Mouse (Mus musculus): ENCODE data around the gene Gm37240. TPM values are rescaled to one million over a fixed set of nuclear protein-coding genes. Genes with fewer than 3 reads are reported as not detected.

The Gm37240 gene
- polyA plus RNA-seq, 1 experiment from 2014 or later = 0.48 TPM

DNA sequence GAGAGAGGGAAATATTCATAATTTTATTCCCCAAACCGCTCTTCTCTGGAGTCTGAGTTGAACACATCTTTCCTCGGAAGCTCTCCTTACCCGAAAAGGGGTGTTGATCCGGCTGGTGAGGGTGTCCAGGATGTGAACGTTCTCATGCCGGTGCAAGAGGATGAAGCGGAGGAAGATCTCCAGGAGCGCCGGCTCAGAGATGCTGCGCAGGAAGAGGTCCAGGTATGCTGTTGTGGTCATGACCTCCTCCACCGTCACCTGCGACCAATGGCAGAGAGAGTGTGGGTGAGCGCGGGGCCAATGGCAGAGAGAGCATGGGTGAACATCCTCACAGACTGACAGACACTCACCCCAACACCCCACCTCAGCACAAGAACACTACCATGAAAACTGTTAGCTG is 199.0 kb downstream of the Gm37240 start:
- Histone ChIP-seq H3K4me2 (no peak overlapping the region), H3K27ac (no peak overlapping the region), H3K4me1 (no peaks in the 10 kb centered on the region), H3K36me3 (ENCODE audit: poor library complexity, severe bottlenecking) (no peaks in the 10 kb centered on the region), H3K4me3 (no peak overlapping the region), H3K27me3 (no peaks in the 10 kb centered on the region), H3K9me3 (replicated peaks) (no peaks in the 10 kb centered on the region), H3K9ac (no peak overlapping the region)
- no peak for ATAC-seq
- WGBS = 94% methylated on average over 14 of the region's 14 CpGs

DNA sequence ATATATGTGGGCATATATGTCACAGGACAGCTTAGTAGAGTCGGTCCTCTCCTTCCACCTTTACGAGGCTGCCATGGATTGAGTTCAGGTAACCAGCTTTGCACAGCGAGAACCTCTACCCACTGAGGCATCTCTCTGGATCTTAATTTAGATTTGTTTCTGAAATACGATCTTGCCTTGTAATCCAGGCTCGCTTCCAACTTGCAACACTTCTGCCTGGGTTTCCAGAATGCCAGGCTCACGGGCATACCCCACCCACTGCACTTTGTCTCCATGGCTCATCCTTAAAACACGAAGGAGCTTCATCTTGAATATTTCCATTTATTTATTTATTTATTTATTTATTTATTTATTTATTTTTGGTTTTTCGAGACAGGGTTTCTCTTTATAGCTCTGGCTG is 202.0 kb downstream of the Gm37240 start:
- no peaks in the 10 kb centered on the region for H3K9me3 ChIP-seq (replicated peaks)
- H3K27ac ChIP-seq = no peak overlapping the region
- H3K4me3 ChIP-seq = no peak overlapping the region
- no peak overlapping the region for H3K9ac ChIP-seq
- no peaks in the 10 kb centered on the region for H3K27me3 ChIP-seq
- no peaks in the 10 kb centered on the region for H3K36me3 ChIP-seq (ENCODE audit: poor library complexity, severe bottlenecking)
- H3K4me2 ChIP-seq = no peak overlapping the region
- no peak for ATAC-seq
- WGBS = 94% methylated on average over 8 of the region's 8 CpGs
- H3K4me1 ChIP-seq = no peaks in the 10 kb centered on the region

DNA sequence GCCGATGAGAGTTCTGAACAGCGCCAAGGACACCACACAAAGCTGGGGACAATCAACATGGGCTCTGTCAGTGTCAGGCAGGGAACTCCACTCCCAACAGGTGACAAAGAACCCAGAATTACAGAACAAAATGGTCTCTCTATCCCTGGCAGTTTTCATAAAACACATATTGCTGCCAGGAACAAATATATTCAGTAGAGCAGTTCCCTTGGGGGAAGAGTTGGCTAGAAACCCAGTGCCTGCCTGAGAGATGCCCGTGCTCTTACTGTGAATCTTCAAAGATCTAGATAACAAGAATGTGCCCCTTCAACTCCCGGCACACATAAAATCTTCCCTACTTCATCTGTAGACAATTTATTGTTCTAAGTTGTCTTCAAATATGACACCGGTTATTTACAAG is 203.7 kb downstream of the Gm37240 start:
- Histone ChIP-seq H3K4me3 (no peak overlapping the region), H3K9ac (no peak overlapping the region), H3K27me3 (0 out of 2 replicates have a peak, but pooled peaks cover 3% of the 10 kb centered on the region), H3K9me3 (replicated peaks) (no peaks in the 10 kb centered on the region), H3K27ac (no peak overlapping the region), H3K4me1 (no peaks in the 10 kb centered on the region), H3K36me3 (ENCODE audit: poor library complexity, severe bottlenecking) (no peaks in the 10 kb centered on the region), H3K4me2 (no peak overlapping the region)
- no peak for ATAC-seq
- 93% methylated on average over 5 of the region's 5 CpGs for WGBS

DNA sequence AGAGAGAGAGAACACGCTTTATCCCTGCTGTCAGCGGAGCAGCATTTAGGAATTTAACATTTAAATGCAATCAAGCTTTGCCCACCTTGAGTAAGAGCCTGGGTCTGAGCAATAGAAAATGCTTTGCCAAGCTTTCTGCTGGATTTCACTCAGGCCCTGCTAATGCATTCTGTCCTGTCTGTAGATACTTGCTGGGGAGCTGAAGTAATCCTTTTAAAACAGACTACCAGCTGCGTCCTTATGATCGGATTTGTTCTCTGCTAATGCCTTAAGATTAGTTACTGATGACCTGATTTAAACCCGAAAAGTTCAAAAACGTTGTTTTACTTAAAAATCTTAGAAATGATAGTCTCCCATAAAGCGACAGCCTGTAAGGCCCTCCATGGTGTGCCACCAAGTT is 206.2 kb downstream of the Gm37240 start:
- Histone ChIP-seq H3K9me3 (replicated peaks) (no peaks in the 10 kb centered on the region), H3K27ac (no peak overlapping the region), H3K27me3 (0 out of 2 replicates have a peak, but pooled peaks cover 3% of the 10 kb centered on the region), H3K9ac (no peak overlapping the region), H3K4me3 (no peak overlapping the region), H3K4me2 (no peak overlapping the region), H3K36me3 (ENCODE audit: poor library complexity, severe bottlenecking) (no peaks in the 10 kb centered on the region), H3K4me1 (no peaks in the 10 kb centered on the region)
- WGBS = 40% methylated on average over 7 of the region's 7 CpGs
- ATAC-seq = no peak

DNA sequence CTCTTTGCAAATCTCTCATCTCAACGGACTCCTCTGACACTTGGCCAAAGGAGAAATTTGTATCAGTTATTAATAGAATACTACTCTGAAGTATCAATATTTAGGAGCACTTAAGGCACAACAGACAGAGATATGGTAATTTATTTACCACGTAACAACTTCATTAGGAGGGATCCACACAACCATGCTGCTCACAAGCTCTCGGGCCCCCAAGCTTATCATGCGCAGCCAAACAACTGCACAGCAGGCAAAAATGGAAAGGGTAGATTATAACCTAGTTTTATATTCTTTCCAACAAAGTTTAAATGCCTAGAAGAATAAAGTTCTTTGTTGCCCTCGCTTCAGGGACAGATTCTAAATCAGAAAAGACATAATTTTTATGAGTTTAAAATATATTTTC is 207.4 kb downstream of the Gm37240 start:
- H3K4me2 ChIP-seq = no peak overlapping the region
- H3K4me1 ChIP-seq = no peaks in the 10 kb centered on the region
- no peak overlapping the region for H3K9ac ChIP-seq
- H3K4me3 ChIP-seq = no peak overlapping the region
- no peak for ATAC-seq
- 84% methylated on average over 5 of the region's 5 CpGs for WGBS
- H3K9me3 ChIP-seq (replicated peaks) = no peaks in the 10 kb centered on the region
- no peak overlapping the region for H3K27ac ChIP-seq
- H3K27me3 ChIP-seq = 0 out of 2 replicates have a peak, but pooled peaks cover 3% of the 10 kb centered on the region
- no peaks in the 10 kb centered on the region for H3K36me3 ChIP-seq (ENCODE audit: poor library complexity, severe bottlenecking)

DNA sequence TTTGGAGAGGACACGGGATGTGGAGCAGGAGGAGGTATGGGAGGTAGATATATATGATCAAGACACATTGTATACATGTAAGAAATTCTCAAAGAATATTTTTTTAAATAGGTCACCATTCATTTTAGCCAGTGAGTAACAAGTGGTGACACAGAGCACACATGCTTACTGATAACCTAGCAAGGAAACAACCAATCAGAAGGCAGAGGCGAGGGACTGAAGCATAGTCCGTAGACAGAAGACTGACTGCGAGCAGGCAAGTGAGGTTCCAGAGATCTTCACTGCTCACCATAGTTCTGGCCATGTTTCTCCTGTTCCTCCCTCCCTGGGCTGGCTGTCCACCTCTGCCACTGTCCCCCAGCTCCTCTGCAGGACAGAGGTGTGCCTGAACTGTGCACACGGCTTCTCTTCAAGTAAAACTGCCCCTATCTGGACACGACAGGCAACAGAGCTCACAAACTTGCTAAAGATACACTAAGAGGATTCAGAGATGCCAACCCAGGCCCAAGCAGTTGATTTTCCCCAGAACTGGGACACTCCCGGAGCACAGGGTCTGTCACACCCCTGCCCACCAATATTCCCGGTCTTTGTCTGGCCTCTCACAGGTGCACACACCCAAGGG is 207.9 kb downstream of the Gm37240 start:
- Histone ChIP-seq H3K4me1 (no peaks in the 10 kb centered on the region), H3K4me2 (no peak overlapping the region), H3K9me3 (replicated peaks) (no peaks in the 10 kb centered on the region), H3K4me3 (no peak overlapping the region), H3K36me3 (ENCODE audit: poor library complexity, severe bottlenecking) (no peaks in the 10 kb centered on the region), H3K27me3 (0 out of 2 replicates have a peak, but pooled peaks cover 3% of the 10 kb centered on the region), H3K27ac (no peak overlapping the region), H3K9ac (no peak overlapping the region)
- ATAC-seq = no peak
- WGBS = 87% methylated on average over 8 of the region's 8 CpGs

DNA sequence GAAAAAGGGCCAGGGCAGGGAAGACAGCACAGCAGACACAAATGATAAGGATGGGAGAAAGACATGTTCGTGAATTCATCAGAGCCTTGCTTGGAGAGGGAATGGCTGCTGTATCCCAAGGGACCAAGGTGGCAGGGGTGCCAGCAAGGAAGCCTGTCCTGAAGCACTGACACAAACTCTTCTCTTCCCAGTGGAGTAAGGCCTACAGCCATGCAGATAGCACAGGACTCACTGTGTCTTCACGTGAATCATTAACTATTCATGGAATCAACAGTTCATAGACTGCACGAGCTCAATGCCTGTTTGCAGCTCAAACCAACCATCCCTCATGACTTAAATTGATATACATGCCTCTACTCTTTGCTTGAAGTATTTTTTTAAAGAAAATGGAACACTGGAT is 209.4 kb downstream of the Gm37240 start:
- H3K4me2 ChIP-seq = no peak overlapping the region
- H3K36me3 ChIP-seq (ENCODE audit: poor library complexity, severe bottlenecking) = no peaks in the 10 kb centered on the region
- no peak overlapping the region for H3K27ac ChIP-seq
- H3K27me3 ChIP-seq = 0 out of 2 replicates have a peak, but pooled peaks cover 3% of the 10 kb centered on the region
- WGBS = 82% methylated on average over 3 of the region's 3 CpGs
- no peaks in the 10 kb centered on the region for H3K9me3 ChIP-seq (replicated peaks)
- no peak overlapping the region for H3K4me3 ChIP-seq
- H3K4me1 ChIP-seq = no peaks in the 10 kb centered on the region
- H3K9ac ChIP-seq = no peak overlapping the region
- ATAC-seq = no peak

DNA sequence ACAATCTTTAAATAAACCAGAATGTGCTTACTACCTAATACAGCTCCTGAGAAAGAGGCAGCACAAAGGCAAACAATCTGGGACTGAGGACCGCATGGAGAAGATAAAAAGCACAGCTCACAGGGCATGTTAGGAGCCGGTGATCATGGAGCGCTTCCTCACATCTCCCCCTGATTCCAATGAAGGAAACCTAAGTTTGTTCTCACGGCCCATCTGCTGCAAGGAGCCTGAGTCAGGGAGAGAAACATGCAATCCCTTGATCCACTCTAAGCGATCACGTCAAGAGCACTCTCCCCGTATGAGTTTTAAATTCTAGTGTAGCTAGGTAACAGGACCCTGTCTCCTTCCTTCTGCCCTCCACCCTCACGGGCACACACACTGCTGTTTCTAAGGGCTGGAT is 210.2 kb downstream of the Gm37240 start:
- no peaks in the 10 kb centered on the region for H3K4me1 ChIP-seq
- no peaks in the 10 kb centered on the region for H3K9me3 ChIP-seq (replicated peaks)
- no peak overlapping the region for H3K4me3 ChIP-seq
- H3K9ac ChIP-seq = no peak overlapping the region
- no peak for ATAC-seq
- no peak overlapping the region for H3K4me2 ChIP-seq
- 85% methylated on average over 8 of the region's 8 CpGs for WGBS
- 0 out of 2 replicates have a peak, but pooled peaks cover 3% of the 10 kb centered on the region for H3K27me3 ChIP-seq
- H3K27ac ChIP-seq = no peak overlapping the region
- H3K36me3 ChIP-seq (ENCODE audit: poor library complexity, severe bottlenecking) = no peaks in the 10 kb centered on the region

DNA sequence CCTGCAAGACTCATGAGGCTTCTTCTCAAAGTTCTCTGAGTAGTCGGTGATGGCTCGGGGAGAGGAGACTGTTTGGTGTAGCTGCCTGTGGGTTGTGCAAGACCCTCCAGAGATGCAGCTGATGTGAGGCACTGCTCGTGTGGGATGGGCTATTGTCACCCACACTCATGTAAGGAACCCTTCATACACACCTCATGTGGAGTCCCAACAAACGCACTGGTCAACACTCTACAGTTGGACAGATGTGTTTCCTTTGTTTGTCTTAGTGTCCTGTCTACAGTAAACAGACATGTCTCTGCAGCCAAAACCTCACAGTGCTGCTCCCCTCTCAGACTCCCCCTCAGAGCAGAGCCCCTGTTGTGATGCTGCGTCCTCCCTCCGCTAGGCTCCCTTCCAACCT is 217.5 kb downstream of the Gm37240 start:
- H3K9ac ChIP-seq = no peak overlapping the region
- H3K4me2 ChIP-seq = no peak overlapping the region
- no peak overlapping the region for H3K4me3 ChIP-seq
- no peak for ATAC-seq
- WGBS = 91% methylated on average over 6 of the region's 6 CpGs
- H3K27ac ChIP-seq = no peak overlapping the region
- no peaks in the 10 kb centered on the region for H3K4me1 ChIP-seq
- no peaks in the 10 kb centered on the region for H3K27me3 ChIP-seq
- H3K9me3 ChIP-seq (replicated peaks) = no peaks in the 10 kb centered on the region
- H3K36me3 ChIP-seq (ENCODE audit: poor library complexity, severe bottlenecking) = no peaks in the 10 kb centered on the region

DNA sequence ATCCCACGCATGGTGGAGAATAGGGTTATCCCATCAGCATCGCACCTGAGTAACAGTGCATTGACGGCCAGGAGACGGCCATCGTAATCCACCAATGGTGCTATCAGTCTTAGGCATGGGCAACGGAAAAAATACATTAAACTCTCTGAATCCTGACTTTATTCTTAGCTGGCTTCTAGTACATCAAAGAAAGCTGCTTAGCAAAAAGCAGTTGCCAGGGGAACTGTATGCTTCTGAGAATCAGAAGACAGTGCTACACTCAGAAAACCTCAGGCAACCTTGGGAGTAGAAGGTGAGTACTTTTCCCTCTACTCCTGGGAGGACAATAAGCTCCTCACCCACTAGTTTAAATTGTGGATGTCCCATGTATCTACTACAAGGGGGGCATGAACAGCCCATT is 219.6 kb downstream of the Gm37240 start:
- ATAC-seq = no peak
- H3K9me3 ChIP-seq (replicated peaks) = no peaks in the 10 kb centered on the region
- no peak overlapping the region for H3K4me3 ChIP-seq
- H3K27ac ChIP-seq = no peak overlapping the region
- H3K27me3 ChIP-seq = no peaks in the 10 kb centered on the region
- 0 out of 2 replicates have a peak, but pooled peaks cover 2% of the 10 kb centered on the region for H3K4me1 ChIP-seq
- no peak overlapping the region for H3K9ac ChIP-seq
- WGBS = 93% methylated on average over 6 of the region's 6 CpGs
- no peaks in the 10 kb centered on the region for H3K36me3 ChIP-seq (ENCODE audit: poor library complexity, severe bottlenecking)
- H3K4me2 ChIP-seq = no peak overlapping the region

DNA sequence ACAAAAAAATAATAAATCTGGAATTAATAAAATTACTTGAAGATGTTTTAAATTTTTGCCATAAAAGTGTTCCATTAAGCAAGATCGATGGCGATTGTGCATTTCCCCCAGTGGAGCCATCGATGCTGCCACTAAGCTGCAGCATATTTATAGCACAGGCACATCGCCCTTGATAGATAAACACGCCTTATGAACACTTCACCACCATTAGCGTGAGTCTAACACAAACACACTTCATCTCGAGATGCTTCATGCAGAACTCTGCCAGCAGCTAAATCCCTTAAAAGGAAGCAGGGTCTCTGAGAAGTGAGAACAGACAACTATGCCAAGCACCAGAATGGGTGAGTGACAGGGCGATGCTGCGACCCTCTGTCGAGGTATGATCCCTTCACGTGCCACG is 220.6 kb downstream of the Gm37240 start:
- no peaks in the 10 kb centered on the region for H3K27me3 ChIP-seq
- H3K36me3 ChIP-seq (ENCODE audit: poor library complexity, severe bottlenecking) = no peaks in the 10 kb centered on the region
- no peak overlapping the region for H3K4me3 ChIP-seq
- H3K4me2 ChIP-seq = no peak overlapping the region
- no peak overlapping the region for H3K27ac ChIP-seq
- peaks cover 10% of the 10 kb centered on the region for H3K4me1 ChIP-seq
- no peak overlapping the region for H3K9ac ChIP-seq
- no peak for ATAC-seq
- 84% methylated on average over 12 of the region's 12 CpGs for WGBS
- H3K9me3 ChIP-seq (replicated peaks) = no peaks in the 10 kb centered on the region

DNA sequence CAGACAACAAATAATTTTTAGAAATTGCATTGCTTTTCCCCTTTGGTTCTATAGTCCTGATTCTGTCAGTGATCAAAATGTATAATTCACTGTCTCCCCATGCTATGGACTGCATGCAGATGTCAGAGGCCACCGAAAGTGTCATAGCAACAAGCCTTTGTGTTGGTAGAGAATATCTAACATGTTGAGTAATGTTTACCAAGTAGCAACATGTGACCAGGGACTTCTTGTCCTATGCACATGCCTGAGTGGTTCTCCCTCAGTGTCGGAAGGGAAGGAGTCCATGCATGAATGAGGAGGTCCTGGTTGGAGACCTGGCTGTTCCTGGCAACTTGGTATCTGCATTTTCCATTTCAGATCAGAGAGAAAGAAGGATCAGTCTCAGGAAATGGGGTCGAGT is 221.2 kb downstream of the Gm37240 start:
- no peaks in the 10 kb centered on the region for H3K27me3 ChIP-seq
- H3K9me3 ChIP-seq (replicated peaks) = no peaks in the 10 kb centered on the region
- 87% methylated on average over 3 of the region's 3 CpGs for WGBS
- H3K4me2 ChIP-seq = no peak overlapping the region
- ATAC-seq = no peak
- no peak overlapping the region for H3K9ac ChIP-seq
- H3K36me3 ChIP-seq (ENCODE audit: poor library complexity, severe bottlenecking) = no peaks in the 10 kb centered on the region
- H3K27ac ChIP-seq = no peak overlapping the region
- H3K4me1 ChIP-seq = peaks cover 12% of the 10 kb centered on the region
- no peak overlapping the region for H3K4me3 ChIP-seq

DNA sequence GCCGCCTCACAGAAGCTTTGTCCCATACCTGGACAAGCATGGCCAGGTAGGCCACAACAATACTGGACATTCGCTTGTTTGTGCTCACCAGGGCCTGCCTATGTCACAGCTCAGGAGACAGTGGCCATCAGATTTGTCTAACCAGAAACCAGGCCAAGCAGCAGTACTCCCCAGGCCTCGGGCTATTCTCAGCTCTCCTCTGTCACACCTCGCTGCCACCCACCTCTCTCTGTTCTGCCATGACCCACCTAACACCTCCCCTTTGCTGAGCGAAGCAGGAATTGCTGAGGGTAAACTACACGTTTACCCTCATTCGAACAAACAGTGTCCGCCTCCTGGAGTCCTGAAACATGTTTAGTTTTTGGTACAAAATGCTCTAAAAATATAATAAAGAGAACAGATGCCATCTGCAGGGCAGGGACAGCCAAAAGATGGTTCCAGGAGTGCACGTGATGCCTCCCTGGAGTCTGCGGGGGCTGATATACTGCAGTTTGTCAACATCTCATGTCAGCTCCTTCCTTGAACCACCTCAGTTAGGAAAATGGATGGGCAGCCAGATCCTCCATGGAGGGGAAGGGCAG is 222.6 kb downstream of the Gm37240 start:
- 86% methylated on average over 10 of the region's 10 CpGs for WGBS
- Histone ChIP-seq H3K4me3 (no peak overlapping the region), H3K36me3 (ENCODE audit: poor library complexity, severe bottlenecking) (no peaks in the 10 kb centered on the region), H3K27ac (no peak overlapping the region), H3K9me3 (replicated peaks) (no peaks in the 10 kb centered on the region), H3K27me3 (no peaks in the 10 kb centered on the region), H3K4me1 (peaks cover 12% of the 10 kb centered on the region), H3K9ac (no peak overlapping the region), H3K4me2 (no peak overlapping the region)
- no peak for ATAC-seq
